Mouse (Mus musculus) liver, adult 2 months (tissue): ENCODE results near the gene 5730522E02Rik.

Source experiments
- CTCF ChIP-seq: fragments of 200-500 bp; IDR thresholded peaks from 2 replicates; pipeline ENCODE4 v1.5.1; 2011; ENCODE audit warnings: low read depth, low read length, control low read depth
- POLR2A ChIP-seq: fragments of 200-500 bp; IDR thresholded peaks from 2 replicates; pipeline ENCODE4 v1.6.1; 2011; ENCODE audit warnings: low read length, control low read depth; ENCODE audit not compliant: insufficient read depth; ENCODE audit errors: extremely low read depth

- no peak for TF ChIP-seq CTCF
- TF ChIP-seq POLR2A, result no peak
These were observed 356.3 kb downstream of the 5730522E02Rik start for GRCm38 (mm10) chr11:25854216-25854615.
